Mouse (Mus musculus) embryonic facial prominence, embryonic 15.5 days (tissue): ENCODE data around the gene Tdrd7. TPM values are rescaled to one million over a fixed set of nuclear protein-coding genes. Genes with fewer than 3 reads are reported as not detected.

ENCODE experiments used
- ATAC-seq: fragments of 200-750 bp; cut with Nextera tagmentation; 2 replicates; pipeline ENCODE4 v1.8.0; 2017; ENCODE audit warnings: low read depth, moderate TSS enrichment; ENCODE audit not compliant: insufficient number of reproducible peaks, low FRiP score, low TSS enrichment
- H3K27ac ChIP-seq: fragments of 300-500 bp; sonication (generic); replicated peaks from 2 replicates; pipeline ENCODE4 v1.5.1; 2015; ENCODE audit warnings: mild to moderate bottlenecking, inconsistent platforms
- H3K27me3 ChIP-seq: fragments of 300-500 bp; sonication (generic); 2 replicates; pipeline ENCODE4 v1.6.1; 2015; ENCODE audit warnings: inconsistent platforms
- H3K36me3 ChIP-seq: fragments of 300-500 bp; sonication (generic); 2 replicates; pipeline ENCODE4 v1.6.1; 2015; ENCODE audit warnings: mild to moderate bottlenecking, inconsistent platforms
- H3K4me1 ChIP-seq: fragments of 300-500 bp; sonication (generic); 2 replicates; pipeline ENCODE4 v1.6.1; 2015; ENCODE audit warnings: inconsistent platforms
- H3K4me2 ChIP-seq: fragments of 300-500 bp; sonication (generic); replicated peaks from 2 replicates; pipeline ENCODE4 v1.6.1; 2015; ENCODE audit warnings: mild to moderate bottlenecking, inconsistent platforms
- H3K4me3 ChIP-seq: fragments of 300-500 bp; sonication (generic); replicated peaks from 2 replicates; pipeline ENCODE4 v1.5.1; 2015; ENCODE audit warnings: mild to moderate bottlenecking, inconsistent platforms
- H3K9ac ChIP-seq: fragments of 300-500 bp; sonication (generic); 2 replicates; pipeline ENCODE4 v1.6.1; 2015; ENCODE audit warnings: inconsistent platforms
- H3K9me3 ChIP-seq: fragments of 300-500 bp; sonication (generic); replicated peaks from 2 replicates; pipeline ENCODE4 v1.6.1; 2016; ENCODE audit warnings: inconsistent platforms
- WGBS: fragments of 180-500 bp; shearing (Covaris S2); methylation state at CpG from one replicate; pipeline ENCODE4 v1.1.7; 2015; 5-methylcytosine and 5-hydroxymethylcytosine counted together
- polyA plus RNA-seq: library from polyadenylated mRNA; unstranded; fragments of >200 nt; fragmentation: Nextera tagmentation; extraction: Ambion mirVana; gene quantifications from 2 replicates; pipeline ENCODE4 v1.2.1, GENCODE M21; 2015

Tdrd7 gene
- polyA plus RNA-seq, 1 experiment from 2014 or later, result 15.5 TPM

- no peak overlapping the region for H3K4me3 ChIP-seq
- H3K27ac ChIP-seq, result no peak overlapping the region
- no peak overlapping the region for H3K9ac ChIP-seq
- no peaks in the 10 kb centered on the region for H3K4me1 ChIP-seq
- no peak overlapping the region for H3K4me2 ChIP-seq
- no peaks in the 10 kb centered on the region for H3K36me3 ChIP-seq
- H3K27me3 ChIP-seq, result no peaks in the 10 kb centered on the region
- no peak for ATAC-seq
- H3K9me3 ChIP-seq, result no peaks in the 10 kb centered on the region
- WGBS, result 59% methylated on average over 4 of the region's 4 CpGs
These were observed 82.8 kb downstream of the Tdrd7 start for GRCm38 (mm10) chr4:46047971-46048370.

DNA sequence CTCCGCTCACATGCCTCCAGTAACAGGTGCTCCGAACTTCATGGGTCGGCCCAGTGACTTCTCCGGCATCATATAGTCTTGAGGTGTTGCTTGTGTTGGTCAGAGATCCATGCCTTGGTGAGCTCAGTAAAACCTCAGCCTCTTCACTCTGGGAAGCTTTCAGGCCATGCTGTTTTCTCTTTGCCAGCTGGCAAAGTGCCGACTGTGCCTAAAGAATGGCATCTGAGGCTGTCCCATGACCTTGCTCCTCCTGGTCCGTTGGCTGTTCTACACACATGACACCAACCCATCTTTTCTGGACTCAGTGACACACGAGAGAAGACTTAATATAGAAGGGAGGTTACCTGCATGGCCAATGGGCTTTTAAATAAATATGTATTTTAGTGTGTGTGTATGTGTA is 83.3 kb downstream of the Tdrd7 start:
- Histone ChIP-seq H3K9ac (no peak overlapping the region), H3K9me3 (no peaks in the 10 kb centered on the region), H3K36me3 (no peaks in the 10 kb centered on the region), H3K27me3 (no peaks in the 10 kb centered on the region), H3K4me2 (no peak overlapping the region), H3K4me3 (no peak overlapping the region), H3K4me1 (no peaks in the 10 kb centered on the region), H3K27ac (no peak overlapping the region)
- 81% methylated on average over 7 of the region's 7 CpGs for WGBS
- no peak for ATAC-seq

DNA sequence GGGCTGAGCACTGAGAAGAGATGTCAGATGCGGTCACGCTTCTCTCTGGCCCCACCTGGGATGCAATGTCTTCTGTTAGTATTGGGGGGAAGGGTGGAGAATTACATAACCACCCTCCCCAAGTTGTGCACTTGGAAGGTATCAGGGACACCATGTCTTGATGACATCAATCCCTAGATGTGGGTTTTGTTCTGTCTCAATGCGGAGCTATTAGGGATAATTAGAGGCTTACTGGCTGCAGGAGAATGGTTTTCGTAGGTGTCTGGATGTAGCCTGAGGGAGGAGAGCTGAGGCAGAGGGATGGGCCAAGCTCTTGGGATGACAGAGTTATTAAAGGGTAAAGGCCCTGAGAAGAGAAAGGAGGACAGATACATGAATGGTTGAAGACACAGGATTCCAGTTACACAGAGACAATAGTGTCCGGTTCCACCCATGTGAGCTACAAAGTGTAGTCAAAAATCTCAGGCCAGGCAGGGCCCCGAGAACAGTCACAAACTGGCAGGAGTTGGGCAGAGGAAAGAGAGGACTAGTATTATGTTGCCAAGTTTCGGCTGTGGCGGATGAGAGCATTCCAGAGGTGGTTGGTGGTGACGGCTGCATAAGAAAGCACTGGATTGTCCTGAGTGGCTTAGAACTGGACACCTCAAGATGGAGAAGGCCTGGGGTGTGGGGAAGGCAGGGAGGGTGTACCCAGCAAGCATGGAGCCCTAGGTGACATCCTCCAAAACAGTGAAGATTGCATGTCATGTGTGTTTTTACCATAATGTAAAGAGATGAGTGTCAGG is 88.4 kb downstream of the Tdrd7 start:
- no peak overlapping the region for H3K4me3 ChIP-seq
- no peaks in the 10 kb centered on the region for H3K27me3 ChIP-seq
- H3K9me3 ChIP-seq, result no peaks in the 10 kb centered on the region; the same call in 1 of the 2 replicates
- H3K4me1 ChIP-seq, result no peaks in the 10 kb centered on the region
- WGBS, result 64% methylated on average over 9 of the region's 9 CpGs
- H3K36me3 ChIP-seq, result no peaks in the 10 kb centered on the region
- H3K27ac ChIP-seq, result no peak overlapping the region
- H3K4me2 ChIP-seq, result no peak overlapping the region
- H3K9ac ChIP-seq, result no peak overlapping the region
- ATAC-seq, result no peak

- no peak overlapping the region for H3K27ac ChIP-seq
- H3K9ac ChIP-seq, result no peak overlapping the region
- no peak for ATAC-seq
- H3K9me3 ChIP-seq, result no peaks in the 10 kb centered on the region; the same call in 1 of the 2 replicates
- no peak overlapping the region for H3K4me2 ChIP-seq
- H3K4me3 ChIP-seq, result no peak overlapping the region
- WGBS, result 82% methylated on average over 5 of the region's 5 CpGs
- H3K27me3 ChIP-seq, result no peaks in the 10 kb centered on the region
- H3K36me3 ChIP-seq, result no peaks in the 10 kb centered on the region
- no peaks in the 10 kb centered on the region for H3K4me1 ChIP-seq
These were observed 91.0 kb downstream of the Tdrd7 start for GRCm38 (mm10) chr4:46056163-46056562.

DNA sequence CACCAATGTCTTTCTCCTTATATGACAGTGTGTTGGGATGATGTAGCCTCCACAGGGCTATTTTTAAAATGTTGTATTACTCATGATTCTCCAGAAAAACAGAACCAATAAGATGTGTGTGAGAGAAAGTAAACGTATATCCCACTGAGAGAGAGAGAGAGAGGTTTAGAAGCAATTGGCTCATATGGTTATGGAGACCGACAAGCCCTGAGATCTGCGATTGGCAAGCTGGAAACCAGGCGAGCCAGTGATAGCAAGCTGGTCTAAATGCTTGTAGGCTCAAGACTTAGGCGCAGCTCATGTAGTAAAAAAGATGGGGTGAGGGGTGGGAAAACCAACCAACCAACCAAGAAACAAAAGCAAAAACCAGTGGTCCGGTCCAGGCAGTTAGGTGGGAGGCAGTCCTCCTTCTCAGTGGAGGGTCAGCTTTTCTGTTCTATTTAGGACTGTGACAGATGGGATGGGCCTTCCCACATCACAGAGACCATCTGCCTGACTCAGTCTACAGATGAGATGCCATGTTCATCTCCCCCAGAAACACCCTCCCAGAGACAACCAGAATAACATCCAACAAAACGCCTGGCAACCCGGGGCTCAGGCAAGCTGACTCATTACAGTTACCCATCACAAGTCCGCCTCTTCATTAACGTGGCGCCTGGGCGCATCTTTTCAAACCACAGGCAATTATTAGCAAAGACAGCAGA is 96.3 kb downstream of the Tdrd7 start:
- H3K9ac ChIP-seq, result no peak overlapping the region
- no peak for ATAC-seq
- H3K4me2 ChIP-seq, result no peak overlapping the region
- H3K4me3 ChIP-seq, result no peak overlapping the region
- no peaks in the 10 kb centered on the region for H3K36me3 ChIP-seq
- WGBS, result 89% methylated on average over 12 of the region's 12 CpGs
- no peaks in the 10 kb centered on the region for H3K27me3 ChIP-seq
- peaks cover 19% of the 10 kb centered on the region for H3K4me1 ChIP-seq
- no peak overlapping the region for H3K27ac ChIP-seq
- no peaks in the 10 kb centered on the region; the same call in 1 of the 2 replicates for H3K9me3 ChIP-seq

- Histone ChIP-seq H3K4me3 (no peak overlapping the region), H3K36me3 (no peaks in the 10 kb centered on the region), H3K9me3 (no peaks in the 10 kb centered on the region), H3K27me3 (no peaks in the 10 kb centered on the region), H3K4me1 (peaks cover 19% of the 10 kb centered on the region), H3K4me2 (no peak overlapping the region), H3K9ac (no peak overlapping the region), H3K27ac (no peak overlapping the region)
- no peak for ATAC-seq
- 83% methylated on average over 4 of the region's 4 CpGs for WGBS
These were observed 98.7 kb downstream of the Tdrd7 start for GRCm38 (mm10) chr4:46063841-46064240.

- H3K4me3 ChIP-seq, result no peak overlapping the region
- H3K9ac ChIP-seq, result no peak overlapping the region
- H3K36me3 ChIP-seq, result no peaks in the 10 kb centered on the region
- ATAC-seq, result no peak
- WGBS, result 25% methylated on average over 8 of the region's 8 CpGs
- peaks cover 19% of the 10 kb centered on the region for H3K4me1 ChIP-seq
- H3K27me3 ChIP-seq, result no peaks in the 10 kb centered on the region
- no peak overlapping the region for H3K27ac ChIP-seq
- H3K9me3 ChIP-seq, result no peaks in the 10 kb centered on the region
- H3K4me2 ChIP-seq, result no peak overlapping the region
These were observed 99.1 kb downstream of the Tdrd7 start for GRCm38 (mm10) chr4:46064263-46064662.

DNA sequence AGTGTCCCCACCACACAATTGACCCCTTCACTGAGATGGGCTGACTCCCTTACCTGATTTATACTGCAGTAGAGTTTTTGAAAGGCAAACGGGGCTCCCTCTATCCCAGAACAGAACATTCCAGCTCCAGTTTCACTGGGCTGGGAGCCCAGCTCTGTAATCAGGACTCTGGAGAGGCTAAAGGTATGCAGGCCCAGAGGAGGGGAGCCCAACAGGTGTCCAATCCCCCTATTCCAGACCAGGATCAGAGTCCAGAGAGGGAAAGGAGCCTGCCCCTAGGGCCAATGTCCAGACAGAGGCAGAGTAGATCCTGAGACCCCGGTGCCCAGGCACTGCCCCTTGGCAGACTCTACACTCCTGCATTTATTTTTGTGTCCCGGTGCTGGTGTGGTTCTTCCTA is 99.8 kb downstream of the Tdrd7 start:
- no peak overlapping the region for H3K27ac ChIP-seq
- no peaks in the 10 kb centered on the region for H3K27me3 ChIP-seq
- no peak overlapping the region for H3K9ac ChIP-seq
- no peak for ATAC-seq
- no peak overlapping the region for H3K4me2 ChIP-seq
- peaks cover 22% of the 10 kb centered on the region for H3K4me1 ChIP-seq
- WGBS, result 54% methylated on average over 3 of the region's 3 CpGs
- H3K9me3 ChIP-seq, result no peaks in the 10 kb centered on the region
- no peak overlapping the region for H3K4me3 ChIP-seq
- H3K36me3 ChIP-seq, result no peaks in the 10 kb centered on the region

DNA sequence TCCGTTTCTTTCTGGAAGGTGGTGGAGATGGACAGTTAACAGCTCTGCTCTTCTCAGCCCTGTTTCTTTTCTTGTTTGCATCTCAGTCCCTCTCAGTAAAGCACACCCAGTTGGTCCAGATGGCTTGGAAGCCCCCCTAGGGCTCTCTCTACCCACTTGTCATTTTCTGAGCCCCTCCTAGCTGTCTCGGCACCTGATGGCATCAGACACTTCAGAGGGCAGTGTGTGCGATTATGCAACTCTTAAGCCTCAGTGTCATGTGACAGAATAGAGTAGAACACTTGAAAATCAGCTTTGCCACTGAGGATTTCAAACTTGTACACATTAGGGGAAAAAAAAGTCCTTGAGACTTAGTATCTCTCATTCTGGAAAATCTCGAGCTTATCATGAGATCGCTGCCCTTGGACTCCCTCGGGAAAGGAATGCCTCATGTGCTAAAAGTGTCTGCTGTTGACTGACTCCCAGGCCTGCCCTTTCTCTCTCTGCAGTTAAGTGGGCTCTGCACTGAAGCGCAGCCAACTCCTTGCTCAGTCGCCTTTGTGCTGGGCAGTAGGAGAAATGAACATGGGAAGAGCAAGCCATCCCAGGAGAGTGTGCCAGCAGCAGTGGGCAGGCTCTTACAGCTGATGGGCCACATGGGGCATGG is 100.7 kb downstream of the Tdrd7 start:
- Histone ChIP-seq H3K4me3 (no peak overlapping the region), H3K4me2 (no peak overlapping the region), H3K4me1 (peaks cover 23% of the 10 kb centered on the region), H3K27me3 (no peaks in the 10 kb centered on the region), H3K27ac (0 out of 2 replicates have a peak overlapping the region, but pooled peaks have one; percentile 5), H3K9me3 (no peaks in the 10 kb centered on the region), H3K9ac (no peak overlapping the region), H3K36me3 (no peaks in the 10 kb centered on the region)
- ATAC-seq, result no peak
- WGBS, result 54% methylated on average over 8 of the region's 8 CpGs

GRCm38 (mm10) chr4:46068060-46068459 is 102.9 kb downstream of the Tdrd7 start:
- Histone ChIP-seq H3K27ac (no peak overlapping the region), H3K4me2 (no peak overlapping the region), H3K27me3 (no peaks in the 10 kb centered on the region), H3K36me3 (no peaks in the 10 kb centered on the region), H3K4me1 (peaks cover 23% of the 10 kb centered on the region), H3K4me3 (no peak overlapping the region), H3K9me3 (no peaks in the 10 kb centered on the region), H3K9ac (no peak overlapping the region)
- no peak for ATAC-seq
- 77% methylated on average over 3 of the region's 3 CpGs for WGBS

GRCm38 (mm10) chr4:46068573-46068972 is 103.4 kb downstream of the Tdrd7 start:
- ATAC-seq, result no peak
- Histone ChIP-seq H3K27ac (no peak overlapping the region), H3K9me3 (no peaks in the 10 kb centered on the region), H3K36me3 (no peaks in the 10 kb centered on the region), H3K9ac (no peak overlapping the region), H3K27me3 (no peaks in the 10 kb centered on the region), H3K4me2 (no peak overlapping the region), H3K4me3 (no peak overlapping the region), H3K4me1 (peaks cover 23% of the 10 kb centered on the region)
- WGBS, result 53% methylated on average over 1 of the region's 1 CpGs
